Mouse (Mus musculus): ENCODE data around the gene Adarb1. TPM values are rescaled to one million over a fixed set of nuclear protein-coding genes. Genes with fewer than 3 reads are reported as not detected.

Gene Adarb1
- polyA plus RNA-seq, 1 experiment from 2014 or later = 49.1 TPM

- peak; percentile 45; the same call in 1 of the 2 replicates for ATAC-seq (ENCODE audit: insufficient read depth)
- Histone ChIP-seq H3K27me3 (ENCODE audit: insufficient read depth, low read length) (no peaks in the 10 kb centered on the region), H3K4me1 (ENCODE audit: insufficient read depth) (peaks cover 5% of the 10 kb centered on the region; the same call in 1 of the 2 replicates), H3K9me3 (ENCODE audit: low read depth, low read length) (no peaks in the 10 kb centered on the region), H3K4me2 (no peak overlapping the region), H3K9ac (no peak overlapping the region), H3K4me3 (ENCODE audit: low read depth, low read length) (no peak overlapping the region), H3K27ac (ENCODE audit: low read depth) (peak overlapping the region; percentile 46; the same call in 1 of the 2 replicates), H3K36me3 (ENCODE audit: insufficient read depth) (no peaks in the 10 kb centered on the region)
- WGBS = 64% methylated on average over 14 of the region's 14 CpGs
- no peak for TF ChIP-seq CTCF (IDR thresholded peaks at IDR 0.05; ENCODE audit: low read depth)
- peak; percentile 57 for DNase-seq
Measured at GRCm38 (mm10) chr10:77455251-77456010, 37.4 kb upstream of the Adarb1 start.

GRCm38 (mm10) chr10:77454795-77455194 is 36.7 kb upstream of the Adarb1 start:
- H3K4me3 ChIP-seq (ENCODE audit: low read depth, low read length) = no peak overlapping the region
- no peaks in the 10 kb centered on the region for H3K36me3 ChIP-seq (ENCODE audit: insufficient read depth)
- TF ChIP-seq CTCF (IDR thresholded peaks at IDR 0.05; ENCODE audit: low read depth) = no peak
- H3K4me2 ChIP-seq = no peak overlapping the region
- no peak overlapping the region for H3K27ac ChIP-seq (ENCODE audit: low read depth)
- H3K4me1 ChIP-seq (ENCODE audit: insufficient read depth) = peaks cover 9% of the 10 kb centered on the region; the same call in 1 of the 2 replicates
- DNase-seq (no peak), ATAC-seq (ENCODE audit: insufficient read depth) (no peak)
- H3K27me3 ChIP-seq (ENCODE audit: insufficient read depth, low read length) = no peaks in the 10 kb centered on the region
- H3K9me3 ChIP-seq (ENCODE audit: low read depth, low read length) = no peaks in the 10 kb centered on the region
- WGBS = 42% methylated on average over 6 of the region's 6 CpGs
- no peak overlapping the region for H3K9ac ChIP-seq

- no peaks in the 10 kb centered on the region for H3K27me3 ChIP-seq (ENCODE audit: insufficient read depth, low read length)
- no peak for TF ChIP-seq CTCF (IDR thresholded peaks at IDR 0.05; ENCODE audit: low read depth)
- 87% methylated on average over 4 of the region's 4 CpGs for WGBS
Measured at GRCm38 (mm10) chr10:77451822-77452221, 33.8 kb upstream of the Adarb1 start.

GRCm38 (mm10) chr10:77450159-77450464 is 32.0 kb upstream of the Adarb1 start:
- Histone ChIP-seq H3K27ac (ENCODE audit: low read depth) (peak overlapping the region; percentile 60; the same call in 1 of the 2 replicates), H3K4me2 (peak overlapping the region; percentile 62)
- TF ChIP-seq CTCF (IDR thresholded peaks at IDR 0.05; ENCODE audit: low read depth) = no peak

More at GRCm38 (mm10) chr10:77451822-77452221, 33.8 kb upstream of the Adarb1 start:
- H3K4me2 ChIP-seq = no peak overlapping the region
- no peaks in the 10 kb centered on the region for H3K36me3 ChIP-seq (ENCODE audit: insufficient read depth)
- no peaks in the 10 kb centered on the region for H3K9me3 ChIP-seq (ENCODE audit: low read depth, low read length)
- ATAC-seq (ENCODE audit: insufficient read depth) (no peak), DNase-seq (no peak)
- no peak overlapping the region for H3K4me3 ChIP-seq (ENCODE audit: low read depth, low read length)
- no peak overlapping the region for H3K27ac ChIP-seq (ENCODE audit: low read depth)
- H3K4me1 ChIP-seq (ENCODE audit: insufficient read depth) = peaks cover 24% of the 10 kb centered on the region
- H3K9ac ChIP-seq = no peak overlapping the region

GRCm38 (mm10) chr10:77449315-77450158 is 31.5 kb upstream of the Adarb1 start:
- H3K9ac ChIP-seq = peak overlapping the region; percentile 34; the same call in 1 of the 2 replicates
- no peaks in the 10 kb centered on the region for H3K36me3 ChIP-seq (ENCODE audit: insufficient read depth)
- H3K4me2 ChIP-seq = peak overlapping the region; percentile 62
- peak overlapping the region; percentile 60 for H3K27ac ChIP-seq (ENCODE audit: low read depth)
- TF ChIP-seq CTCF (IDR thresholded peaks at IDR 0.05; ENCODE audit: low read depth) = no peak
- peak; percentile 78 for ATAC-seq (ENCODE audit: insufficient read depth)
- no peaks in the 10 kb centered on the region for H3K9me3 ChIP-seq (ENCODE audit: low read depth, low read length)
- no peaks in the 10 kb centered on the region for H3K27me3 ChIP-seq (ENCODE audit: insufficient read depth, low read length)
- 16% methylated on average over 23 of the region's 23 CpGs for WGBS
- H3K4me1 ChIP-seq (ENCODE audit: insufficient read depth) = peaks cover 19% of the 10 kb centered on the region
- peak; percentile 60 for DNase-seq
- H3K4me3 ChIP-seq (ENCODE audit: low read depth, low read length) = peak overlapping the region; percentile 24

More at GRCm38 (mm10) chr10:77450159-77450464, 32.0 kb upstream of the Adarb1 start:
- peaks cover 19% of the 10 kb centered on the region for H3K4me1 ChIP-seq (ENCODE audit: insufficient read depth)
- H3K9me3 ChIP-seq (ENCODE audit: low read depth, low read length) = no peaks in the 10 kb centered on the region
- peak; percentile 28; the same call in 1 of the 2 replicates for ATAC-seq (ENCODE audit: insufficient read depth)
- DNase-seq = no peak
- H3K27me3 ChIP-seq (ENCODE audit: insufficient read depth, low read length) = no peaks in the 10 kb centered on the region
- no peaks in the 10 kb centered on the region for H3K36me3 ChIP-seq (ENCODE audit: insufficient read depth)
- H3K4me3 ChIP-seq (ENCODE audit: low read depth, low read length) = no peak overlapping the region
- H3K9ac ChIP-seq = no peak overlapping the region

GRCm38 (mm10) chr10:77448698-77449247 is 30.7 kb upstream of the Adarb1 start:
- H3K4me1 ChIP-seq (ENCODE audit: insufficient read depth) = peaks cover 19% of the 10 kb centered on the region
- no peaks in the 10 kb centered on the region for H3K27me3 ChIP-seq (ENCODE audit: insufficient read depth, low read length)
- H3K4me3 ChIP-seq (ENCODE audit: low read depth, low read length) = peak overlapping the region; percentile 24; the same call in 1 of the 2 replicates
- DNase-seq = no peak
- H3K36me3 ChIP-seq (ENCODE audit: insufficient read depth) = no peaks in the 10 kb centered on the region
- TF ChIP-seq CTCF (IDR thresholded peaks at IDR 0.05; ENCODE audit: low read depth) = no peak
- 0 out of 2 replicates have a peak overlapping the region, but pooled peaks have one; percentile 34 for H3K9ac ChIP-seq
- peak overlapping the region; percentile 62 for H3K4me2 ChIP-seq
- H3K27ac ChIP-seq (ENCODE audit: low read depth) = peak overlapping the region; percentile 60; the same call in 1 of the 2 replicates
- WGBS = 36% methylated on average over 6 of the region's 6 CpGs
- H3K9me3 ChIP-seq (ENCODE audit: low read depth, low read length) = no peaks in the 10 kb centered on the region
- ATAC-seq (ENCODE audit: insufficient read depth) = peak; percentile 56; the same call in 1 of the 2 replicates

All from lung, embryonic 14.5 days (tissue).